Mouse (Mus musculus) forebrain, embryonic 14.5 days (tissue): ENCODE data around the gene Tjp2. TPM values are rescaled to one million over a fixed set of nuclear protein-coding genes. Genes with fewer than 3 reads are reported as not detected.

Source experiments
- ATAC-seq: fragments of 200-750 bp; cut with Nextera tagmentation; 2 replicates; pipeline ENCODE4 v1.8.0; 2017; ENCODE audit warnings: mild to moderate bottlenecking, moderate library complexity
- DNase-seq: peaks from one replicate; pipeline ENCODE4 v3.0.0-alpha.2; 2015; ENCODE audit warnings: low spot score
- H3K27ac ChIP-seq: fragments of 300-500 bp; sonication (generic); 2 replicates; pipeline ENCODE4 v1.5.1; 2014; ENCODE audit warnings: low read depth, mild to moderate bottlenecking, control low read depth, low read length, moderate library complexity
- H3K27me3 ChIP-seq: fragments of 300-500 bp; sonication (generic); replicated peaks from 2 replicates; pipeline ENCODE4 v1.6.1; 2014; ENCODE audit warnings: low read length, control low read depth, mixed read lengths; ENCODE audit not compliant: control insufficient read depth, insufficient read depth
- H3K36me3 ChIP-seq: fragments of 300-500 bp; sonication (generic); 2 replicates; pipeline ENCODE4 v1.6.1; 2014; ENCODE audit warnings: low read length, control low read depth; ENCODE audit not compliant: control insufficient read depth, insufficient read depth
- H3K4me1 ChIP-seq: fragments of 300-500 bp; sonication (generic); 2 replicates; pipeline ENCODE4 v1.6.1; 2014; ENCODE audit warnings: antibody characterized with exemption, low read length, control low read depth; ENCODE audit not compliant: control insufficient read depth, insufficient read depth
- H3K4me2 ChIP-seq: fragments of 300-500 bp; sonication (generic); 2 replicates; pipeline ENCODE4 v1.6.1; 2014; ENCODE audit warnings: mild to moderate bottlenecking, control low read depth, low read length
- H3K4me3 ChIP-seq: fragments of 300-500 bp; sonication (generic); 2 replicates; pipeline ENCODE4 v1.5.1; 2014; ENCODE audit warnings: low read depth, low read length, control low read depth
- H3K9ac ChIP-seq: fragments of 300-500 bp; sonication (generic); 2 replicates; pipeline ENCODE4 v1.6.1; 2014; ENCODE audit warnings: mild to moderate bottlenecking, low read length, control low read depth, moderate library complexity
- H3K9me3 ChIP-seq: fragments of 300-500 bp; sonication (generic); replicated peaks from 2 replicates; pipeline ENCODE4 v1.6.1; 2016; ENCODE audit warnings: low read length, control low read depth, mixed read lengths; ENCODE audit not compliant: control insufficient read depth
- WGBS: fragments of 180-500 bp; shearing (Covaris S2); extraction: QIAGEN DNeasy Blood & Tissue Kit; methylation state at CpG from one replicate; pipeline ENCODE4 v1.1.7; 2014; 5-methylcytosine and 5-hydroxymethylcytosine counted together
- polyA plus RNA-seq: library from polyadenylated mRNA; unstranded; fragments of >200 nt; fragmentation: Nextera tagmentation; extraction: Ambion mirVana; gene quantifications from 2 replicates; pipeline ENCODE4 v1.2.1, GENCODE M21; 2014

Gene Tjp2
- polyA plus RNA-seq, 1 experiment from 2014 or later = 9.0 TPM

DNA sequence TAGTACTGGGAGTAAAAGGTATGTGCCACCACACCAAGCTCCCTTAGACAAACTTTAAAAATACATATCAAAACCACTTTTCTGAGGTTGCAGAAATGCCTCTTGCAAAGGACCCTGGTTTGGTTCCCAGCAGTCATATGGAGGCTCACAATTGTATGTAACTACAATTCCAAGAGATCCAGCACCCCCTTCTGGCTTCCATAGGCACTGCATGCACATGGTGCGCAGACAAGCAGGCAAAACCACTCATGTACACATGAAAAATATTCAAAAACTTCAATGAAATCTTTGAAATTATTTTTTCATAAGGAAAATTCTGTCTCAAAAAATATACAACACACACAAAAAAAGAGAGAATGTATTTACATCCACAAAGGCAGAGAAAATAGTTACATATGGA, 167.9 kb downstream of the Tjp2 start:
- no peak for ATAC-seq
- WGBS = 100% methylated on average over 1 of the region's 1 CpGs
- no peaks in the 10 kb centered on the region for H3K36me3 ChIP-seq
- no peaks in the 10 kb centered on the region for H3K27me3 ChIP-seq
- H3K27ac ChIP-seq = no peak overlapping the region
- no peak overlapping the region for H3K4me3 ChIP-seq
- no peak overlapping the region for H3K4me2 ChIP-seq
- H3K4me1 ChIP-seq = no peaks in the 10 kb centered on the region
- no peak overlapping the region for H3K9ac ChIP-seq
- no peaks in the 10 kb centered on the region for H3K9me3 ChIP-seq
- no peak for DNase-seq

DNA sequence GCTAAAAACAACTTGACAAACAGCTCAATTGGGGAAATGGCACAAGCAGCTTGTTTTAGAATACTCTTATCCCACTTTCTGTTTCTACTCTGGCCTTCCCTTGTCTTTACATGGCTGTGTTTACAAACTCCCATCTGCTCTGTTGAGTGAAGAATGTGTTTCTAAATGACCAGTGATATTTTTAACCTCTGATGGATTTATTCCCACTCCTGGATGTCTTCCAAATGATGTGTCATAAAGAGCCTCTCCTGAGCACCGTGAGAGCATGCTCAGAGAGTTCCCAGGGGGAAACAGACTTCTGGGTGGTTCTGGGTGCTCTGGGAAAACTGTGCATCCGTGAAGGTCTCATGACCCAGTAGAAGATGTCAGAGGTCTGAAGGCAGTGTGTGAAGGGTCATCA, 169.9 kb downstream of the Tjp2 start:
- Histone ChIP-seq H3K27ac (no peak overlapping the region), H3K36me3 (no peaks in the 10 kb centered on the region), H3K4me2 (no peak overlapping the region), H3K4me1 (no peaks in the 10 kb centered on the region), H3K4me3 (no peak overlapping the region), H3K9me3 (no peaks in the 10 kb centered on the region), H3K9ac (no peak overlapping the region), H3K27me3 (no peaks in the 10 kb centered on the region)
- DNase-seq (peak; percentile 16), ATAC-seq (no peak)
- WGBS = 61% methylated on average over 2 of the region's 2 CpGs

DNA sequence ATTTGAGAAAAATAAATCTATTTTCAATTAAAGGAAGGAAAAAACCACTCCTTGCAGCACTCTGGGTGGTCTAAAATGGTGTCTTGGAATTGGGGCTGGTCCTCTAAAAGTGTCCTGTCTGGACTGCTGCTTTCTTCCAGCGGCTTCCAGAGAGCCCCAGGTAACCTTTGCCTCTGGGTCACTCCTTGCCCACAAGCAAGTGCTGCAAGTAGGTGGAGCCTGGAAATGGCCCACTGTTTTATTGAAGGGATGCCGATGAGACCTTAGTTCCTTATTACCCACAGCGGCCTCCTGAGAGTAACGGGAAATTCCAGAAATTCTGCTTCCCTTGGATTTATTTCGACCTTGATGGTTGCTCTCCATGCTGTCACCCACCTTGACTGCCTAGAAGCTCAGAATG, 170.6 kb downstream of the Tjp2 start:
- WGBS = 87% methylated on average over 5 of the region's 5 CpGs
- Histone ChIP-seq H3K4me2 (no peak overlapping the region), H3K27me3 (no peaks in the 10 kb centered on the region), H3K4me1 (no peaks in the 10 kb centered on the region), H3K9ac (no peak overlapping the region), H3K36me3 (no peaks in the 10 kb centered on the region), H3K9me3 (no peaks in the 10 kb centered on the region), H3K27ac (no peak overlapping the region), H3K4me3 (no peak overlapping the region)
- ATAC-seq (no peak), DNase-seq (no peak)

DNA sequence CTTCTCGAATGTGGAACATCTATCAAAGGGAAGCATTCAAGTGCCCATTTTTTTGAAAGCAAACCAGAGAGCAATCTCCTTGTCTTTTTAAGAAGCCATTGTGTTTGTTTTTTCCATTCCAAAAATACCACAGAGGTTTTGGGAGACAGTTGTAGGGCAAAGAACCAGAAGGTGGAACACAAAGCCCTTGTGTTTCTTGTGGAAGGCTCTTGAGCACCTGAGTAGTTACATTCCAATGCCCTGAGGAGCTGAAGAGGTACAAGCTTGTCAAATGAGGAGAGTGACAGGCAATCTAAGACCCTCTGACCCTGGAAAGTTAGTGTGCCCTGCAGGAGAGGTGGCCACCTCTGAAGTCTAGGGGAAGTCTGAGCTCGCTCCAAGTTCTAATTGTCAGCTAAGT, 174.3 kb downstream of the Tjp2 start:
- DNase-seq = no peak
- H3K4me2 ChIP-seq = no peak overlapping the region
- WGBS = 80% methylated on average over 2 of the region's 2 CpGs
- no peak overlapping the region for H3K27ac ChIP-seq
- H3K9ac ChIP-seq = no peak overlapping the region
- no peaks in the 10 kb centered on the region for H3K4me1 ChIP-seq
- H3K36me3 ChIP-seq = no peaks in the 10 kb centered on the region
- H3K27me3 ChIP-seq = no peaks in the 10 kb centered on the region
- H3K9me3 ChIP-seq = no peaks in the 10 kb centered on the region
- H3K4me3 ChIP-seq = no peak overlapping the region
- ATAC-seq = no peak

DNA sequence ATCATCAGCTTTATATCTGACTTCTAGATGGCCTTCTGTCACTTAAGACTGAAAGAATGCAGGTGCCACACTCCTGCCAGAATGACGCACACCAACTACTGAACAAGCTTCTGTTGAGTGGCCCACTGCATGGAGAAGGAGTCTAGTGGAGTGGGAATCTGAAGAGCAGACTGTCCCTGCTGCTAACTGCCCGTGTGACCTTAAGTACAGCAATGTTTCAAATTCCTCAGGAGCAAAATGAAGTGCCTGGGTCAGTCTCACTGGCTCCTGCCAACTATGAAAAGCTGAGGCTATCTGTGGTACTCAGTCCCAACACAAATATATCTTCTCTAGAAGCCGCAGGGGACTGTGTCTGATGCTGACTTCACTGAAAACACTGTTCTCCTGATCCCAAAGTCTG, 175.5 kb downstream of the Tjp2 start:
- Histone ChIP-seq H3K27me3 (no peaks in the 10 kb centered on the region), H3K9ac (no peak overlapping the region), H3K36me3 (no peaks in the 10 kb centered on the region), H3K4me2 (no peak overlapping the region), H3K9me3 (no peaks in the 10 kb centered on the region), H3K4me1 (no peaks in the 10 kb centered on the region), H3K27ac (no peak overlapping the region), H3K4me3 (no peak overlapping the region)
- no peak for ATAC-seq
- 84% methylated on average over 3 of the region's 3 CpGs for WGBS
- DNase-seq = no peak

DNA sequence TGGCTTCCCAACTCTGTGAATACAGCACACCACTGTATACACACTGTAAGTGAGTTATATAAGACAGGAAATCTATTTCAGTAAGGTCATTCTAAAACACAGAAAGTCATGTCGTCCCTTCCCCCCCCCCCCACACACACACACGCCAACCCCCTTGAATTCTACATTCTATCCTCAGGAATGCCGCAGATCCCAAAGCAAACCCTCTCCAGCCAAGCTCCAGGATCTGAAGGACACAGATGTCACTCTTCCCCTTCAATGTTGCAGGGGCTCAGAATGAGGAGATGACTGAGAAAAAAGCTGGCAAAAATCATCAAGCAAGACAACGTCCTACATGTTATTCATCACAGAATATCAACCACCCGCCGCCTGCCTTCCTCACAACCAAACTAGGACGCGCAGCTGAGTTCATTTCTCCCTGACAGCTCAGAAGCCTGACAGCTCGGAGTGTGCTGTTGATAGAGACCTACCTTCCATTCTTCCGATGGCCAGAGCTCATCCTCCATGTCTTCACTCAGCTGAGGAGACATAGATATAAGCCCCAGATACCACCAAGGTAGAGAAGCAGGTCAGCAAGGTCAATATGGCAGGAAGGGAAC, 178.3 kb downstream of the Tjp2 start:
- Histone ChIP-seq H3K4me3 (no peak overlapping the region), H3K27me3 (no peaks in the 10 kb centered on the region), H3K27ac (no peak overlapping the region), H3K9ac (no peak overlapping the region), H3K9me3 (no peaks in the 10 kb centered on the region), H3K4me1 (no peaks in the 10 kb centered on the region), H3K36me3 (no peaks in the 10 kb centered on the region), H3K4me2 (no peak overlapping the region)
- ATAC-seq (no peak), DNase-seq (no peak)
- 93% methylated on average over 10 of the region's 10 CpGs for WGBS

Other genes starting within 250 kb of the Tjp2 start
- 0.80 and 1.1 TPM in 2 replicates for gene Fam189a2, start 194.0 kb downstream of the Tjp2 start, polyA plus RNA-seq
- gene Fxn, start 55.6 kb upstream of the Tjp2 start, polyA plus RNA-seq = 40.5 and 47.9 TPM in 2 replicates